Mouse (Mus musculus) lung, embryonic 14.5 days (tissue): ENCODE results near the gene Mest. TPM values are rescaled to one million over a fixed set of nuclear protein-coding genes. Genes with fewer than 3 reads are reported as not detected.
A peak's percentile ranks its signal among the peaks of the same experiment; 100 is the strongest.

ENCODE experiments used
- ATAC-seq: fragments of 200-750 bp; cut with Nextera tagmentation; 2 replicates; pipeline ENCODE4 v1.8.0; 2017; ENCODE audit warnings: mild to moderate bottlenecking, moderate TSS enrichment, moderate library complexity; ENCODE audit not compliant: insufficient read depth
- DNase-seq: peaks from one replicate; pipeline ENCODE4 v3.0.0-alpha.2; 2015
- H3K27ac ChIP-seq: fragments of 300-500 bp; sonication (generic); 2 replicates; pipeline ENCODE4 v1.5.1; 2014; ENCODE audit warnings: low read depth, mild to moderate bottlenecking, moderate library complexity
- H3K27me3 ChIP-seq: fragments of 300-500 bp; sonication (generic); 2 replicates; pipeline ENCODE4 v1.6.1; 2014; ENCODE audit warnings: low read length, control low read depth; ENCODE audit not compliant: insufficient read depth
- H3K36me3 ChIP-seq: fragments of 300-500 bp; sonication (generic); 2 replicates; pipeline ENCODE4 v1.6.1; 2014; ENCODE audit warnings: control low read depth; ENCODE audit not compliant: insufficient read depth
- H3K4me1 ChIP-seq: fragments of 300-500 bp; sonication (generic); 2 replicates; pipeline ENCODE4 v1.6.1; 2014; ENCODE audit warnings: antibody characterized with exemption, control low read depth; ENCODE audit not compliant: insufficient read depth
- H3K4me2 ChIP-seq: fragments of 300-500 bp; sonication (generic); 2 replicates; pipeline ENCODE4 v1.6.1; 2014; ENCODE audit warnings: mild to moderate bottlenecking
- H3K4me3 ChIP-seq: fragments of 300-500 bp; sonication (generic); 2 replicates; pipeline ENCODE4 v1.5.1; 2014; ENCODE audit warnings: low read depth, low read length
- H3K9ac ChIP-seq: fragments of 300-500 bp; sonication (generic); 2 replicates; pipeline ENCODE4 v1.6.1; 2014
- H3K9me3 ChIP-seq: fragments of 300-500 bp; sonication (generic); 2 replicates; pipeline ENCODE4 v1.6.1; 2016; ENCODE audit warnings: low read depth, low read length, control low read depth
- CTCF ChIP-seq: IDR thresholded peaks from 2 replicates; pipeline ENCODE4 v1.5.1; 2016; ENCODE audit warnings: antibody characterized with exemption, low read depth
- WGBS: fragments of 180-500 bp; shearing (Covaris S2); extraction: QIAGEN DNeasy Blood & Tissue Kit; methylation state at CpG from one replicate; pipeline ENCODE4 v1.1.7; 2014; 5-methylcytosine and 5-hydroxymethylcytosine counted together
- microRNA counts: library from miRNA; unstranded; fragments of <30 nt; microRNA quantifications from one replicate; lab custom pipeline; 2016
- microRNA-seq: library from miRNA; unstranded; fragments of <30 nt; microRNA quantifications from one replicate; pipeline ENCODE4, GENCODE M21; 2016; ENCODE audit warnings: borderline number of aligned reads
- polyA plus RNA-seq: library from polyadenylated mRNA; unstranded; fragments of >200 nt; fragmentation: Nextera tagmentation; extraction: Ambion mirVana; gene quantifications from 2 replicates; pipeline ENCODE4 v1.2.1, GENCODE M21; 2014

Gene Mest
- polyA plus RNA-seq, 1 experiment from 2014 or later = 1,596 TPM

DNA sequence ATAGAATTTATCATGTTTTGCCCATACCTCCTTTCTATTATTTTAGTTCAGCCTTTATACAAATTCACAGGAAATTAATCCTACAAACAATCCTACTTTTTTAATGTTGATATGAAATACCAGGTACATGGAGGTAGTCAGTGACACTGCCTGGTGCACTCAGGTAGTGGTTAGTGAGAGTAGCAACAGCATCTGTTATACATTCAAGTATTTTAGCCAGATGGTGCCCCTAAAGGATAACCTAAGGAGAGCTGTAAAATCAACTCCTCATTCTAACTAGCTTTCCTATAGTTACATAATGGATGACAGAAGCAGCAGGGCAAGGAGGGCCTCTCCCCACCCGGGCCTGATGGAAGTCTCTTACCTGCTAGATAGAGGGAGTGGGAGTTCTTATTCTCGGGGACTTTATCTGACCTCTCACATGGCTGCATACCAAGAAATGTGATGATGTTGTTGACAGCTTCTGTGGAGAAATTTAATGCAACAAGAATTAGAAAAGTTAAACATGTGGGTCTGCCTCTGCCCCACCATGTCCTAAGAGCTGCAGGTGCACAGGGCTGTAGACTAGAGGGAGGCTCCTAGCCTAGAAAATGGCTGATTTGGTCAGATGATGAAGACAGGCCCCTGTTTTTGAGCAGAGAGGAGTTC is 25.8 kb downstream of the Mest start:
- TF ChIP-seq CTCF = no peak
- DNase-seq (no peak), ATAC-seq (peak; percentile 51; the same call in 1 of the 2 replicates)
- Histone ChIP-seq H3K9me3 (no peaks in the 10 kb centered on the region), H3K9ac (no peak overlapping the region), H3K4me2 (no peak overlapping the region), H3K4me1 (0 out of 2 replicates have a peak, but pooled peaks cover 2% of the 10 kb centered on the region), H3K36me3 (peaks cover 54% of the 10 kb centered on the region), H3K27ac (no peak overlapping the region), H3K27me3 (no peaks in the 10 kb centered on the region), H3K4me3 (no peak overlapping the region)
- WGBS = 58% methylated on average over 2 of the region's 2 CpGs

DNA sequence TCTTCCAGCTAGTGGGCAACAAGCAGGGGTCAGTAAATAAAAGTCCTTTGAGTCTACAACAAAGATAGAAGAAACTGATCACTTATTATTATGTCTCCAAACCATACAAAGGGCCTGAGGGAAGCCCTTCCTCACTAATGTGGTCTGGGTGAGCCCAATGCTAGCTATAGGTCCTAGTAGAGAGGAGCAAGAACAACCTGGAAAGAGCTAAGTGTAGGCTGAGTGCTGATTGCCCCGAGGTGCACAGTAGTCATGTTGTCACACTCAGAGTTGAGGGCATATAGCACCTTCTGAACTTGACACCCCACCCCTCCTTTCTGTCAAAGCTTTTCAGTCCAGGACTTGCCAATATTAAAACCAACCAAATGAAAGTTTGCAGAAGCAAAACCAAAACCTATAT is 26.5 kb downstream of the Mest start:
- H3K36me3 ChIP-seq = peaks cover 49% of the 10 kb centered on the region
- H3K4me1 ChIP-seq = 0 out of 2 replicates have a peak, but pooled peaks cover 2% of the 10 kb centered on the region
- no peak overlapping the region for H3K9ac ChIP-seq
- TF ChIP-seq CTCF = no peak
- ATAC-seq (peak; percentile 61), DNase-seq (no peak)
- no peak overlapping the region for H3K27ac ChIP-seq
- no peaks in the 10 kb centered on the region for H3K27me3 ChIP-seq
- no peaks in the 10 kb centered on the region for H3K9me3 ChIP-seq
- H3K4me3 ChIP-seq = no peak overlapping the region
- no peak overlapping the region for H3K4me2 ChIP-seq
- 44% methylated on average over 1 of the region's 1 CpGs for whole genome bisulfite sequencing

DNA sequence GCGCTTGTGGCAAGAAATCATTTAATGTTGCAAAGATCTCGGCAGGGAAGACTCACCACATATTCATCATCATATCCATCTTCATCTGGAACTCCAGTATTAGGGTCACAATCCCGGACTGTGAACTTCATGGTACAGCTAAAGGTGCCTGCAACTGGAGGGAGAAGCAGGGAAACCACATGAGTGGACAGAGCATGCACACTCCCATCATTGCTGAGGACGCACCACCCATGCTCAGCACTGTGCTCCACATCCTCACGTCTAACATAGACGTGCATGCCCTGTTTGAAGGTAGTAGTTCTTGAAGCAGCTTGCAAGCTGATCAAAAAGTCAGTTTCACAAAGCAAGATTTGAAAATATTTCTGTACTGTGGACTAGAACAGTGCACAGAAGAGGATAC is 27.1 kb downstream of the Mest start:
- H3K27ac ChIP-seq = no peak overlapping the region
- TF ChIP-seq CTCF = no peak
- H3K4me2 ChIP-seq = no peak overlapping the region
- H3K9me3 ChIP-seq = no peaks in the 10 kb centered on the region
- H3K4me3 ChIP-seq = no peak overlapping the region
- DNase-seq (no peak), ATAC-seq (0 out of 2 replicates have a peak, but pooled peaks have one; percentile 41)
- peaks cover 43% of the 10 kb centered on the region for H3K36me3 ChIP-seq
- 0 out of 2 replicates have a peak, but pooled peaks cover 2% of the 10 kb centered on the region for H3K4me1 ChIP-seq
- 66% methylated on average over 6 of the region's 6 CpGs for WGBS
- no peaks in the 10 kb centered on the region for H3K27me3 ChIP-seq
- H3K9ac ChIP-seq = no peak overlapping the region

DNA sequence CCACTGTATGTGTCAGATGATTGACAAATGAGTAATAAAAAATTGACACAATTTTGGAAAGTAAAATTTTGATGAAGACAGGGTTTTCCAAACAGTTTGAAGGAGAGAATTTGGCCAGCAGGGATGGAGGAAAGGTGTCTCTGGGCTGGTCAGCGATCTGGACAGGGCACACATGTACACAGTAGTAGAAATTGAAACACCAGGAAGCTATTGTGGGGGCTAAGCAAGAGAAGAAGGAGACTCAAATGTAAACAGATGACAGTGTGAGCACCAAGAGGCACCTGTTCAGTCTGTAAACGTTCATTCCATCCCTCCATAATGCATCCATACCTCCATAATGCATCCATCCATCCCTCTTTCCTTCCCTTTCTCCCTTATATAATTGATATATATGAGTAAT is 27.9 kb downstream of the Mest start:
- ATAC-seq (no peak), DNase-seq (no peak)
- Histone ChIP-seq H3K4me2 (no peak overlapping the region), H3K27me3 (no peaks in the 10 kb centered on the region), H3K36me3 (peaks cover 37% of the 10 kb centered on the region), H3K4me1 (0 out of 2 replicates have a peak, but pooled peaks cover 2% of the 10 kb centered on the region), H3K9me3 (no peaks in the 10 kb centered on the region), H3K27ac (no peak overlapping the region), H3K4me3 (no peak overlapping the region), H3K9ac (no peak overlapping the region)
- no peak for TF ChIP-seq CTCF
- 68% methylated on average over 2 of the region's 2 CpGs for WGBS

MicroRNA genes within 50 kb of the gene (microRNA counts, 519-probe panel; counts per million panel counts)
- microRNA mmu-miR-335-3p (lab: Ali Mortazavi, UCI) (3,724 counts per million, percentile 77 among the panel's probes with 10 or more counts), microRNA mmu-miR-335-5p (lab: Ali Mortazavi, UCI) (4,920 counts per million, percentile 94 among the panel's probes with 10 or more counts)

Small RNA genes within 50 kb of the gene (microRNA-seq; reads per million reads assigned to microRNA genes)
- gene Mir335 = 73,748 reads per million, percentile 100 among the genes with 10 or more reads in this experiment

Other genes with a start within 250 kb of the Mest start
- 43.5 and 44.7 TPM in 2 replicates for gene Tmem209, start 213.8 kb upstream of the Mest start, polyA plus RNA-seq
- 0.16 and 0.49 TPM in 2 replicates for gene Ssmem1, start 213.7 kb upstream of the Mest start, polyA plus RNA-seq
- 7.2 and 7.8 TPM in 2 replicates for gene Cpa2, start 182.0 kb upstream of the Mest start, polyA plus RNA-seq
- 0.07 and 0.14 TPM in 2 replicates for gene Cpa4, start 155.2 kb upstream of the Mest start, polyA plus RNA-seq
- 0.11 TPM in 1 of 2 replicates, not detected in the other for gene Cpa5, start 112.5 kb upstream of the Mest start, polyA plus RNA-seq
- 1.9 and 3.0 TPM in 2 replicates for gene Cpa1, start 84.3 kb upstream of the Mest start, polyA plus RNA-seq
- 11.6 and 12.8 TPM in 2 replicates for gene Cep41, start 29.8 kb upstream of the Mest start, polyA plus RNA-seq
- gene Copg2, start 173.2 kb downstream of the Mest start, polyA plus RNA-seq = 27.9 and 29.5 TPM in 2 replicates
- gene Tsga13, start 192.0 kb downstream of the Mest start, polyA plus RNA-seq = 0.25 and 0.55 TPM in 2 replicates
- gene Klf14, start 235.5 kb downstream of the Mest start, polyA plus RNA-seq = 1.2 and 1.3 TPM in 2 replicates